Mouse (Mus musculus) cerebellum, adult (tissue): ENCODE results near the gene Rnf222.
A peak's percentile ranks its signal among the peaks of the same experiment; 100 is the strongest.

ENCODE experiments used
- ATAC-seq: cut with Nextera tagmentation; 2 replicates; pipeline ENCODE4 v1.9.2; 2017; ENCODE audit warnings: mild to moderate bottlenecking, moderate library complexity, mixed read lengths; ENCODE audit not compliant: insufficient number of reproducible peaks, low FRiP score, low TSS enrichment

Gene Rnf222

DNA sequence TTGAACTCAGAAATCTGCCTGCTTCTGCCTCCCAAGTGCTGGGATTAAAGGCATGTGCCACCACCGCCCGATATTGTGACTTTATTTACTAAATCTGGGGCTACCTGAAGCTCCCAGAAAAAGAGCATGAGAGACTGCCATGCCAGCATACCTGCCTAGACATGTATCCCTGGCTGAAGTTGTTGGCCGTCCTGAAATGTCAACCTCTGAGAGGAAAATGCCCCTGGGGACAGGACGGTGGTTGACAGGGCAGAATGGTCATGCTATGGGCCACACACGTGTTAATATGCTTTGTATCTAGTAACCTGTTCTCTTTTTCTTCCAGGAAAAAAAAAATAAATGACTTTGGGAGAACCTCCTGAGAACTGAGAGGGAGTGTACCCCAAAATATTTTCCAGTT lies 2.3 kb upstream of the Rnf222 start:
- no peak for ATAC-seq

DNA sequence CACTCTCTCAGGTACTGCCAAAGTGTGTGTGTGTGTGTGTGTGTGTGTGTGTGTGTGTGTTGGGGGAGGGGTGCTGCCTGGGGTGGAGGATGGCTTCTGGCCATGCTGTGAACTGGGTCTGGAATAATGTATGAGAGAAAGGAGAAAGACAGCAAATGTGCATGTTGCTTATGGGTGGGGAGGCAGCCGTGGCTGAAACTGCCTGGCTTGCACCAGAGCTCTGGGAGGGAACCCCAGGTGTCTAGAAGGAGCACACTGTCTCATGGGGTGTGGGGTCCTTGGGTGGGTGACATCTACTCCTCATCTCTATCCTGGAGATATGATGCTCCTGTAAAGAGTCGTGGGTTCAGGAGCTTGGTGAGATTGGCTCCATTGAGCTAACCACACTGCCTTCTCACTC lies 300 bp downstream of the Rnf222 start:
- no peak for ATAC-seq

DNA sequence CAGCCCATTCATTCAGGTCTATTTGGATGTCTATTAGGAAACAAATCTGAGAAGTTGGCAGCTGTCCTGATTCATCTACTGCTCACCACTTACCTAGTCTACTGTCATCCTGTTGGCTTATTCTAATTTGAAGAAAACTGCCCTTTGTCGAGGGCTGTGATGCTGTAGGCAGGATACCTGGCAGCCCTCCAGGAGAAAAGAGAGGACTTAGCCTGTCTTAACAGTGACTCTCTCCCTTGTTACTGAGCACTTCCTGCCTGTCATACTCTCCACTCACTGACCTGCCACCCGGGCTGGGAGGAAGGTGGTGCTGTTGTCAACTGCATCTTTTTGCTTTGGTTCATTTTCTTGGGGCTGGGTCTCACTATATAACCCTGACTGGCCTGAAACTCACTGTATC lies 2.3 kb downstream of the Rnf222 start:
- no peak for ATAC-seq

DNA sequence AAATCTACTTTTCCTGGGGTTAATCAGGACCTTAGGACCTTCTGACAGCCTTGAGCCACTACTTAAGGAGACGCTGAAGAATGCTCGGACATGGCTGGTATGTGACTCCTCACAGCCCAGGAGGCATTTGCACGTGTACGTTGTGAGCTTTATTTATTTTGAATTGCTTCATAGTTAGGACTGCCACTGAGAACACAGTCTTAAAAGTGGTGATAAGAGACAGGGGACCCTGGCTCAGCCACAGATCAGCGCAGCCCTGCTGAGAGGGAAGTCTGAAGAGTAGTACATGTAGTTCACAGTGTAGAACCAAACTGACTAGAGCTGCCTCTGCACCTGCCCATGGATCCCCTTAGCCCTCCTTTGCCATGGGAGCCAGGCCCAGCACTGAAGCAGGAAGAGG lies 3.5 kb downstream of the Rnf222 start:
- ATAC-seq = no peak

DNA sequence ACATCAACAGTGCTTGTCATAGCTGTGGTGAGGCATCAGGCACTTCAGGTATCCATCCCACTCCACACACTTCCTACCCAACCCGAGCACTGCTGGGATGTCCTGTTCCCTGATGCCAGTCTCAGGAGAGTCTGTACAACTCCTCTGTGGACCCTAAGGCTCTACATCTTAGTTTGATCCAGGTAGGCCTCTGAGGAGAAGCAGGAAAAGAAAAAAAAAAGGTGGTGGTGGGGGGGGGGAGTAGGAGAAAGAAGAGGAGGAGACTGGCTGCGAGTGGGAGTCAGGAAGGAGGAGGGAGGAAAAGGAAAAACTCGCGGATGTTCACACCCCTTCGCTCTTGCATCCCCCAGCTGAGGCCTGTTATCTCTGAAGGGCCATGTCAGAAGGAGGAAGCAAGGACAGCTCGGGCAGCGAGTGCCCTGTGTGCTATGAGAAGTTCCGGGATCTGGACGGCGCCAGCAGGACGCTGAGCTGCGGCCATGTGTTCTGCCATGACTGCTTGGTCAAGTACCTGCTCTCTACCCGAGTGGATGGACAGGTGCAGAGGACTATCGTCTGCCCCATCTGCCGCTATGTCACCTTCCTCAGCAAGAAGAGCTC lies 4.0 kb downstream of the Rnf222 start:
- no peak for ATAC-seq

DNA sequence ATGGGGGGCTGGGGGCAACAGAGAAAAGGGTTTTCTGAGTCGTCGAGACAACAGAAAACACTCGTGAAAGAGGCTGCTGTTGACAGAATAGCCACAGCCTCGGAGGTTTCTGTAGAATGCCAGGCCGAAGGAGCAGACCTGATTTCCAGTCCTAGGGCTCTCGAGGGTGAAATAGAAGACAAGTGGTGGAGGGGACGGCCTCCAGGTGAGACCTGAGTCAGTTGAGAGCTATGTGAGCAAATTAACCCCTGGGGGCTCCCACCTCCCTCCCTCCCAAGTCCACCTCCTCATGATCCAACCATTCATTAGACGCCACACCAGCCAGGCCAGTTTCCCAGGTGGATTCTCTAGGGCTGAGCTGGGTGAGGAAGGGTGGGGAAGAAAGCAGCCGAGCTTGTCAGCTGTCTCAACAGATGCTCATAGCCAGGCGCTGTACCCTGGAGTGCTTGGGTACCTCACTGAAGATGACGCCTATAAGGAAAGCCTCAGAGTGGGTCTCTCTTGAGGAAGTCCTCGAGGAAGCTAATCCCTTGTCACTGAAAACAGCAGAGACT lies 5.6 kb downstream of the Rnf222 start:
- no peak for ATAC-seq

DNA sequence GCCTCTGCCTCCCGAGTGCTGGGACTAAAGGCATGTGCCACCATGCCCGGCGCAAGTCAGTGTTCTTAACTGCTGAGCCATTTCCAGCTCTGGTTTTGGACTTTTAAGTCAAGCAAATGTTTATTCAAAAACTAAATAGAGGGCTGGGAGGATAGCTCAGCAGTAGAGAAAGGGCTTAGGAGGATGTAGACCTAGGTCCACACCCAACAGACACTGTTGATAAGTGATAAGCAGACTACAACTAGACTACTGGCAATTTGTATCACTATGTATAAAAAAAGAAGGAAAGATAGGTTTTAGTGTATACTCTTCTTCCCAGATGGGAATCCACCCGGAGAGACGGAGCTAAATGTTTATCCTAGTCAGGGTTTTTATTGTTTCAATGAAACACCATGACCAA lies 7.9 kb downstream of the Rnf222 start:
- no peak for ATAC-seq

DNA sequence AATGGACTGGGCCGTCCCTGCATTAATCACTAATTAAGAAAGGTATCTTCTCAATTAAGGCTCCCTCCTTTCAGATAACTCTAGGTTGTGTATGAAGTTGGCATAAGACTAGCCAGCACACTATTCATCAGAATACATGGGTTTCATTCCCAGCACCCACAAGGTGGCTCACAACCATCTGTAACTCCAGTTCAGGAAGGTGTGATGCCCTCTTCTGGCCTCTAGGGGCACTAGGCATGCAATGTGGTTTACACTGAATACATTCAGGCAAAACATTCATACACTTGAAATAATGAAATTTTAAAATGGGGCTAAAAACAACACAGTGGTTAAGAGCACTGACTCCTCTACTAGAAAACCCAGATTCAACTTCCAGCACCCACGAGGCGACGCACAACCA lies 8.8 kb downstream of the Rnf222 start:
- ATAC-seq = no peak

DNA sequence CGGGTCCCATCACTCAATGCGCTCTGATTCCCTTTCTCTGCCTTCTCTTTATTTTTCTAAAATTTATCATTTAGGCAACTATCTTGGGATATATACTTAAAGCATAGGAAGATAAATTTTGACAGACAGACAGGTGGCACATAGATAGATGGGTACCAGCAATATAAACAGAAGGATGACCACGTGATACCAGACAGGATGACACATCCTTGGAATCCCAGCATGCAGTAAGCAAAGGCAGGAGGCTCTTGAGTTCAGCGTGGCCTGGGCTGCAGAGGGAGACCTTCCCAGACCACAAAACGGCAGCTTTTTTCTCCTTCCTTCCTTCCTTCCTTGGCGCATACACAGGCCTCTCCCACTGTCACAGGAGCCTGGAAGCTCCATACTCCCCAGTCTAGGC lies 9.5 kb downstream of the Rnf222 start:
- ATAC-seq = no peak

DNA sequence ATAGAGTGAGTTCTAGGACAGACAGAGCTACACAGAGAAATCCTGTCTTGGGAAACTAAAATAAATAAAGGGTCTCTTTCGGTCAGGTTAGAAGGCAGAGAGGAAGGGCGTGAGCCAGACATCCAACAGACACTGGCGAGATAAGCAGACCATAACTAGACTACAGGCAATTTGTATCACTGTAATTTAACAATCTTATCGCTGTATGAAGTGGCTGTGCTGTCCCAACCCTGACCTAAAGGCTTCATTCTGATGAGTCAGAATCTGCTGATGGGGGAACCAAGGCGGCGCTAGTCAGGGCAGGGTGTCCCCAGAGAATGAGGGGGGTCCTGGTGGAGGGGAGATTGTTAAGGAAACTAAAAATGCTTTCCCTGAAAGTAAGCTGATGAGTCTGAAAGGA lies 10.4 kb downstream of the Rnf222 start:
- ATAC-seq = no peak

DNA sequence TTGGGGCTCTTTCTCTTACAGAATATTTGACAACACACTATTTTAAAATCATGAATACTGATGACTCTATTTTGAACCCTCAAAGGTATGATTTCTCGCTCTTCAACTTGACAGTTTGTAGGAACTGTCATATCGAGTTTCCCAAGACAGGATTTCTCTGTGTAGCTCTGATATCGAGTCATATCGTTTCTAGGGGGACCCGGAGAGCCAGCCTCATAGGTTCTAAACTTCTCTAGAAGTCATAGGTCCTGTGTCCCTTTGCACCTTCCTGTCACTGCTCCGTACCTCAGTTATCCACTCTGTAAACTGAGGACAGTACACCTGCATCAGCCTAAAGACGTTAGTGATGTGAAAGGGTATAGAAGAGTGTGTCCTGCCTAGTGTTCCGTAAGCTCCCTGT lies 11.5 kb downstream of the Rnf222 start:
- ATAC-seq = no peak

DNA sequence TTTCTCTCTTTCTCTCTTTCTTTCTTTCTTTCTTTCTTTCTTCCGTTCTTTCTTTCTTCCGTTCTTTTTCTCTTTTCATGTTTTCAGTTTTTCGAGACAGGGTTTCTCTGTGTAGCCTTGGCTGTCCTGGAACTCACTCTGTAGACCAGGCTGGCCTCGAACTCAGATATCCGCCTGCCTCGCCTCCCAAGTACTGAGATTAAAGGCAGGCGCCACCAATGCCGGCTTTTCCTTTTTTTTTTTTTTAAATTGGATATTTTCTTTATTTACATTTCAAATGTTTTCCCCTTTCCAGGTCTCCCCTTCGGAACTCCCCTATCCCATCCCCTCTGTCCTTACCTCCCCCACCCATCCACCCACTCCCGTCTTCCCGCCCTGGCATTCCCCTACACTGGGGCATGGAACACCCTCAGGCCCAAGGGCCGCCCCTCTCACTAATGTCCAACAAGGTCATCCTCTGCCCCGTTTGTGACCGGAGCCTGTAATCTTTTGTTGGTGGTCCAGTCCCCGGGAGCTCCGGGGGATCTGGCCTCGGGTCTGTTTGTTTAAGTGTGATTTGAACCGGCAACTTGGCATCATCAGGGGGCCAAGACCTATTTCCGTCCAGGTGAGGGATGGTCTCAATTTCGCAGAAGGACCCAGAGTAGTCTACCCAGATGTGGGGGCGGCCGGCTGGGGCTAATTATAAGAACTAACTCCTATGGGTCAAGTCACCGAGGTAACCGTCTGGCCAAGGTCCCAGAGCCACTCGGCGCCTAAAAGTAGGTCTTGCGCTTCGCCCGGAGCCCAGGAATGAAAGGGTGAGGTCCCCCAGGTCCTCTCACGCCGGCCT lies 12.4 kb downstream of the Rnf222 start:
- no peak for ATAC-seq

DNA sequence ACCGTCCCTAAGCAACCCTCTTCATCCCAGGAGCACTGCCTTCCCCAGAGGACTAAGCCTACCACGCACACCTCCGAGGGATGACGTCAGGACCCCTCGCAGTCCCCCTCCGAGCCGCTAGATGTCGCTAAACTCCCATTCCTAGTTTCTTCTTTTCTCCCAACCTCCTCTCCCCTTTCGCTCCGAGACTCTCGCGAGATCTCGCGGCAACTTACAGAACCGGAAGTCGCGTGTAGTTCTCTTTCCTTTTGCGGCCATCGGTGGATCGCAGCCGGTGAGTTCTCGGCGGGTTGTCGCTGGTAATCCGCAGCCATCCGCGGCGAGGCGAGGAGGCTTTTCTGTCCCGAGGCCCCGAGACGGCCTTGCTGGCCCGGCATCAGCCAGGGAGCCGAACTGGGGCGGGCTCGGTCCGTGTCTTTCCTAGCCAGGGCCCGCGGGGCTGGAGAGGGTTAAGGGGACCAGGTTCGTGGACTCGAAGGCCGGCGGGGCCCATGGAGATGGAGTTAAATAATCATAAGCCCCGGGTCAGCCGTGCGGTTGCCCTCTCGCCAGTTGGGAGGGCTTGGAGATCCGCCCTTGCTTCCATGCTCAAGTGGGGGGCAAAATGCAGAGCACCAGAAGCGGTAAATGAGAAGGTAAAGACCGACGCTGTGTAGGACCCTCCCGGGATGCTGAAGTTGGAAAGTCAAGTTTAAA lies 13.1 kb downstream of the Rnf222 start, which contains the start of gene Rpl26:
Rpl26 (plus strand) TSS at position 233 of the 696 bp plus-strand sequence.
- ATAC-seq = peak; percentile 90; the same call in 1 of the 2 replicates

DNA sequence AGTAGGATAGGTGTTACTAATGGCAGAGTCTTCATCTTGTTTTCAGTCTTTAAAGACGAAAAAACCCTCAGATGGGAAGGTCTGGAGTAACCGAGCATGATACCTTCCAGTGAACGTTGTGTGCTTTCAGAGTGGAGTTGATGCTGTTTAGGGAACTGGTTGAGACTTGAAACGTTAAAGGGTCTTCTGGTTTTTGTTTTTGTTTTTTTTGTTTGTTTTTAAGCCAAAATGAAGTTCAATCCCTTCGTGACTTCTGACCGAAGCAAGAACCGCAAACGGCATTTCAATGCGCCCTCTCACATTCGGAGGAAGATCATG lies 13.7 kb downstream of the Rnf222 start:
- ATAC-seq = no peak

DNA sequence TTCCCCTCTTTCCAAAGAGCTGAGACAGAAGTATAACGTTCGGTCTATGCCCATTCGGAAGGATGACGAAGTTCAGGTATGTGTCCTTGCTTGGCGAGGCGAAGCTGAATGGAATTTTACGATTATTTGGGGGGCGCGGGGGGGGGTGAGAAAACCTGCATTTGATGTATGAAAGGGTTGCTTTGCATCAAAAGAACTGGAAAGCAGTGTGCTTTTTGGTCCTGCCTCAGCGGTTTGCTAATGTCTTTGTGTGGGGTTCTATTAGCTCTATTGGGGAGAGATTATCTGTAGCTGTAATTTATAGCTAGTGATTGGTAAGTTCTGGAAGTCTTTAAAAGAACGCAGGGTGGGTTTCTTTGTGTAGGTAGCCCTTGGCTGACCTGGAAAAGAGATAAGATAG lies 14.0 kb downstream of the Rnf222 start:
- no peak for ATAC-seq

DNA sequence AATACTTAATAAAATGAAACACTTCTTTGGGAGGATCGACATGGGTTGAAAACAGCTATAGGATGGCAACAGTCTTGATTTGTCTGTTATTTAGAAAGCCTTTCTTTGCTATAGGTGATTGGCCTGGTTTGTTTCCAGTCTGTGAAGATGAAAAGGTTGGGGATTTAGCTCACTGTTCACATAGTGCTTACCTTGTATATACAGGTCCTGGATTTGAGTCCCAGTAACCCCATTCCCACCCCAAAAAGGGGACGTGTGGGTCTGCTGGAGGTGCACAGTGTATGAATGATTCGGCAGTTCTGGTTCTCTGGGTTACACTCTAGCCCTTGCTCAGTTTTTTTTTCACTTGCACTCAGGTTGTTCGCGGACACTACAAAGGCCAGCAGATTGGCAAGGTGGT lies 14.5 kb downstream of the Rnf222 start:
- no peak for ATAC-seq

DNA sequence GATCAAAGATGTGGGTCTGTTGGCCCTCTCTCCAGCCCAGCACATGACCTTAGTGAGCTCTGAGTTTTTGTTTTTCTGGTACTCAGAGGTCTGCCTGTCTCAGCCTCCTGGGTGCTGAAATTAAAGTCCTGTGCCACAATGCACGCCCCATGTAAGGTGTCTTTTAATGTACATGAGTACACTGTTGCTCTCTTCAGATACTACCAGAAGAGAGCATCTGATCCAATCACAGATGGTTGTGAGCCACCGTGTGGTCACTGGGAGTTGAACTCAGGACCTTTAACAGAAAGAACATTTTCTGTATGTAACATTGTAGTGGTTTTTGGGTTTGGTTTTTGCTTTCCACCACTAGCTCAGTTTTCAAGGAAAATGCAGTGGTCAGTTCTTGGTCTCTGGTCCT lies 15.4 kb downstream of the Rnf222 start:
- ATAC-seq = no peak

DNA sequence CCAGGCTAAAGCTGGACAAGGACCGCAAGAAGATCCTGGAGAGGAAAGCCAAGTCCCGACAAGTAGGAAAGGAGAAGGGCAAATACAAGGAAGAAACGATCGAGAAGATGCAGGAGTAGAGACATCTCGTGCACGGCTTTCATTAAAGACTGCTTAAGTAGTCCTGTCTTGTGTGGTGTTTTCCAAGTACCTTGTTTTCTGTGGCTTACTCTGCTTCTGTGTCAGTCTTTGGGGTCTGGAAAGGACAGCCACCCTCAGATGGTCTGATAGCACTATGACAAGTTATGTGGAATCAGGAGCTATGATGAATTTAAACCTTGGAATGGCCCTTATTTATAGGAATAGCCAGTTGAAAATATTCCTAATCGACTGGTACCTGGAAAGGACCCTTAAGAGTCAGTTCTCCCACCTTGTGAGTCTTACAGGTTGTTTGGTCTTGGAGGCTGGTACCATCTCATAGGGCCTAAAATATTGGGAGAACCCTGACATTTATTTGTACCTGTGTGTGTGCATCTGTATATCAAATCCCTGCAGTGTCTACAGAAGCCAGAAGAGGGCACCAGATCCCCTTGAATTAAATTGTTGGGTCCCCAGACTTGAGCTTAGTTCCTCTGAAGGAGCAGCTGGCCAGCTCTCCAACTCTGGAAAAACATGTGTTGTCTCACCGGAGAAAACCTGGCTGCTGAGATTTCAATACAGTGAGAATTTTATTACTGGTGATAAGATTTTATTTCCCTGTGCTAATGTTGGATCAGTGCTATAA lies 16.2 kb downstream of the Rnf222 start:
- ATAC-seq = no peak

DNA sequence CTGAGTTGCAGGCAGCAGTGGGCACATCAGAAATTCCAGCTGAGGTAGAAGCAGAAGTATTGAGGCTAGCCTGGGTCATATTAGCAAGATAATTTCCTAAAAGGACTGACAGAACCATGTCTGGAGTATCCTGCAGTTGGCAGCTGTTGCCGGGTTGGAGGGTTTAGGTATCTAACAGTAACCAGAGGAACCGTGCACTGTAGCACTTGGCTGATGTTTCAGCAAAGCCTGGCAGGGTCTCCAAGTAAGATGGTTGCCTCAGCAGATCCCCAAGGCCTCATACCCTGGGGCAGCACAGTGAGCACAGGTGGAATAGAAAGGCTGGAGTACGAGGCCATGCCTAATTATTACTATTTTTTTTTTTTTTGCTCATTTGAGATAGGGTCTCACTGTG lies 16.8 kb downstream of the Rnf222 start:
- no peak for ATAC-seq

DNA sequence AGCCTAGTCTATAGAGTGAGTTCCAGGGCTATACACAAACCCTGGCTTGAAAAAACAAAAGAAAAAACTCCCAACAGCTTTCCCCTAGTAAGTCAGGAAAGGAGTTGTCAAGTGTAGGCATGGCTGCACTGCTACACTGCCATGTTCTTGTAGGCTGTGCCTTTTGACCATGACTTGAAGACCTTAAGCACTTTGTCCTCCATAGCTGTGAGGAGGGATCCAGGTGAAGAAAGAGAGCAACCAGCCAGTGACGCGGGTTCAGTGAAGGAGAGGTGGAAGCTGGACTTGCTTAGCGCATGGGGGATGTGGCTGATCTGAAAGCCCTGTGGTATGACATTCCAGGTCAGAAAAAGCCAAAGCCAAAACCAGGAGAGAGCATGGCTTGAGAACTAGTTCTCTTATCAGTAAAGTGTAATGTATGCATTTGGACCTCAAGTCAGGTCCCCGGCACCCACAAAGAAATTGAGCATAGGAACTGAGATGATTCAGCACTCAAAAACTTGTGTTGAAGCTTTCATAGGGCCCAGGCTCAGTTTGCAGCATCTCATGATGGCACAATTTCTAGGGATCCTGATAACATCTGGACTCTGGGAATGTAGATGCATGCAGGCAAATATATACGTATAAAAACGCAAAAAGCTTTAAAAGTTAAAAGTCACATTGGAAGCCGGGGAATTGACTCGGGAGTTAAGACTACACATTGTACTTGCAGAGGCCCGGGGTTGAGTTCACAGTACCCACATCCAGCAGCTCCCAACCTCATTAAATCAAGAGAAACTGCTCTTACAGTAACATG lies 17.5 kb downstream of the Rnf222 start:
- no peak for ATAC-seq
